Mouse (Mus musculus) forebrain, embryonic 11.5 days (tissue): ENCODE measurements around the gene Csnk1e. TPM values are rescaled to one million over a fixed set of nuclear protein-coding genes. Genes with fewer than 3 reads are reported as not detected.

Experiments
- ATAC-seq: fragments of 200-750 bp; cut with Nextera tagmentation; replicated peaks from 2 replicates; pipeline ENCODE4 v1.8.0; 2017; ENCODE audit warnings: moderate TSS enrichment; ENCODE audit not compliant: low FRiP score
- DNase-seq: peaks from one replicate; pipeline ENCODE4 v3.0.0-alpha.2; 2017; ENCODE audit warnings: low spot score
- H3K27ac ChIP-seq: fragments of 300-500 bp; sonication (generic); 2 replicates; pipeline ENCODE4 v1.5.1; 2014; ENCODE audit warnings: low read depth, low read length
- H3K27me3 ChIP-seq: fragments of 300-500 bp; sonication (generic); 2 replicates; pipeline ENCODE4 v1.6.1; 2014; ENCODE audit warnings: mild to moderate bottlenecking, low read length, mixed read lengths; ENCODE audit not compliant: control insufficient read depth, insufficient read depth
- H3K36me3 ChIP-seq: fragments of 300-500 bp; sonication (generic); 2 replicates; pipeline ENCODE4 v1.6.1; 2014; ENCODE audit warnings: mild to moderate bottlenecking, low read length, moderate library complexity, mixed read lengths; ENCODE audit not compliant: control insufficient read depth, insufficient read depth
- H3K4me1 ChIP-seq: fragments of 300-500 bp; sonication (generic); replicated peaks from 2 replicates; pipeline ENCODE4 v1.6.1; 2014; ENCODE audit warnings: low read length, mixed read lengths; ENCODE audit not compliant: control insufficient read depth, insufficient read depth
- H3K4me2 ChIP-seq: fragments of 300-500 bp; sonication (generic); 2 replicates; pipeline ENCODE4 v1.6.1; 2014; ENCODE audit warnings: low read depth, mild to moderate bottlenecking, low read length, moderate library complexity, mixed read lengths; ENCODE audit not compliant: severe bottlenecking
- H3K4me3 ChIP-seq: fragments of 300-500 bp; sonication (generic); 2 replicates; pipeline ENCODE4 v1.5.1; 2014; ENCODE audit warnings: low read depth, low read length
- H3K9ac ChIP-seq: fragments of 300-500 bp; sonication (generic); 2 replicates; pipeline ENCODE4 v1.6.1; 2014; ENCODE audit warnings: low read length
- H3K9me3 ChIP-seq: fragments of 300-500 bp; sonication (generic); 2 replicates; pipeline ENCODE4 v1.6.1; 2016; ENCODE audit warnings: low read length, mixed read lengths; ENCODE audit not compliant: control insufficient read depth
- WGBS: fragments of 180-500 bp; shearing (Covaris S2); extraction: QIAGEN DNeasy Blood & Tissue Kit; methylation state at CpG from one replicate; pipeline ENCODE4 v1.1.7; 2014; 5-methylcytosine and 5-hydroxymethylcytosine counted together
- polyA plus RNA-seq: library from polyadenylated mRNA; unstranded; fragments of >200 nt; fragmentation: Nextera tagmentation; extraction: Ambion mirVana; gene quantifications from 2 replicates; pipeline ENCODE4 v1.2.1, GENCODE M21; 2014

Gene Csnk1e
- polyA plus RNA-seq, 1 experiment from 2014 or later, result 209 TPM

DNA sequence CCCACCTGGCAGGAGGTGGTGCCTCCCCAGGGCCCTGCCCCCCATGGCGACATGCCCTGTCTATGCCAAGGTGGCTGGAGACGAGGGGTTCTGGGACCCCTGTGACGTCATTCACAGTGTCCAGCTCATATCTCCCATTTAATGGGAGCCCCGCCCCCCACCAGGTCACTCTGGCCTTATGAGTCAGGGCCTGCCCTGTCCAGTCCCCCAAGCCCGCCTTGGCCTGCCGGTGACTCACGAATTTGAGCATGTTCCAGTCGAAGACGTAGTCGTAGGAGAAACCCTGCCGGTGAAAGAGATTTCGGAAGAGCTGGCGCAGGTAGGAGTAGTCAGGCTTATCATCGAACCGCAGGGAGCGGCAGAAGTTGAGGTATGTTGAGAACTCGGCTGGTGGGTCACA, 30.8 kb downstream of the Csnk1e start:
- 92% methylated on average over 17 of the region's 17 CpGs for WGBS
- DNase-seq (no peak), ATAC-seq (no peak)
- Histone ChIP-seq H3K4me1 (no peaks in the 10 kb centered on the region), H3K4me3 (no peak overlapping the region), H3K36me3 (peaks cover 60% of the 10 kb centered on the region), H3K4me2 (no peak overlapping the region), H3K9me3 (no peaks in the 10 kb centered on the region), H3K27ac (no peak overlapping the region), H3K9ac (no peak overlapping the region), H3K27me3 (no peaks in the 10 kb centered on the region)

DNA sequence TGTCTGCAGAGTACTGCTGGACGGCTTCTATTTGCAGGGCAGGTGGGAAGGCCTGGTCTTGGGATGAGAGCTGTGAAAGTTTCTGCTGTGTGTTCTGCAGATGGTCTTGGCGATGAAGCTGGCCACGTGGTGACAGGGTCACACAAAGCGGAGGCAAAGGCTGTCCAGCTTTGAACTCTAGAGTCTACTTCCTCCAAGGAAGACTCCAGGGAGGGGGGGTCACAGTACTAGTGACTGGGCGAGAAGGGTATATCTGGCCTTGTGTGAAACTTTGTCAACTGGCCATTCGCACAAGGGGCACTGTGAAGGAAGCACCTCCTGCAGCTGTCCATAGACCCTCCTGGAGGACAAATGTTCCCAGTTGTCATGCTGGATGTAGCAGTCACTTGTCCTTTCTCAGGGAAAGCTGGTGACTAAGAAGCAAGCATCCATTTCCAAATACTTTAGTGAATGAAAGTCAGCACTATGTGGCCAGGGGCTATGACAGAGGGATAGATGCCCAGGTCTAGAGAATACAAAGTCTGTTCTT, 32.6 kb downstream of the Csnk1e start:
- no peak for DNase-seq

DNA sequence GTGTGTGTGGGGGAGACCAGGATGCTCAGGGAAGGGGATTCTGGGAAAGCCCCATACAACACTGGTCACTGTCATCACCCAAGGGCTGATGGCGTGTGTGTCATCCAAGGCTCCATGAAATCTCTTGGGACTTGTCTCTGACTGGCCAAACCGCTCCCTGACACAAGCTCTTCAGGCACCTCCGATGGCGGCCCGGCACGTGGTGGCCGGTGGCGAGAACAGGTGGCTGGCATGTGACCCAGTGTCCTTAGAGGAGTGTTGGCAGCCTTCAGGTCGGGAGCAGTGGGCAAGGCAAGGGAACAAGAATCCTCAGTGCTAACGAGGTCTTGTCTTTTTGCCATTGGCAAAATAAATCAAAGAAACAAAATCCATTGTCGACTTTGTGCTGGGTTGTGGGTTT, 36.7 kb downstream of the Csnk1e start:
- ATAC-seq (no peak), DNase-seq (no peak)
- Histone ChIP-seq H3K27ac (no peak overlapping the region), H3K9ac (no peak overlapping the region), H3K36me3 (peaks cover 35% of the 10 kb centered on the region), H3K4me2 (no peak overlapping the region), H3K4me3 (no peak overlapping the region), H3K27me3 (no peaks in the 10 kb centered on the region), H3K4me1 (no peaks in the 10 kb centered on the region), H3K9me3 (no peaks in the 10 kb centered on the region)
- 92% methylated on average over 11 of the region's 11 CpGs for WGBS

More for the DNA sequence above, 32.6 kb downstream of the Csnk1e start:
- Histone ChIP-seq H3K27ac (no peak overlapping the region), H3K4me3 (no peak overlapping the region), H3K36me3 (peaks cover 56% of the 10 kb centered on the region), H3K27me3 (no peaks in the 10 kb centered on the region), H3K9me3 (no peaks in the 10 kb centered on the region), H3K4me1 (no peaks in the 10 kb centered on the region), H3K4me2 (no peak overlapping the region), H3K9ac (no peak overlapping the region)
- no peak for ATAC-seq
- WGBS, result 93% methylated on average over 6 of the region's 6 CpGs

DNA sequence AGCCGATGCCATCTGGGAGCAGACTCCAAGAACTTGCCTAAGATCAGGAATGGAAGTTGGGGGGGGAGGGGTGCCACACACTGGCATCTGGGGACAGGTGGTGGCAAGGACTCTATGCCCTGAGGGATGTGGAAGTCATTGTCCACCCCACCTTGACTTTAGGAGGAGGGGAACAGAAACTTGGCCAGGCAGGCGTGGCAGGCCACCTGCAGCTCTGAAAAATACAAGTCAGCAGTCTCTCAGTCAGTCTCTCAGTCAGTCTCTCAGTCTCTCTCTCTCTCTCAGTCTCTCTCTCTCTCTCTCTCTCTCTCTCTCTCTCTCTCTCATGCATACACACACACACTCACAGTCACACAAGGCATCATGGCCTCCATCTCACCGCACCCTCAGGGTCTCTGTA, 37.1 kb downstream of the Csnk1e start:
- no peak overlapping the region for H3K9ac ChIP-seq
- H3K4me3 ChIP-seq, result no peak overlapping the region
- ATAC-seq, result no peak
- DNase-seq, result no peak
- H3K4me2 ChIP-seq, result no peak overlapping the region
- 92% methylated on average over 3 of the region's 3 CpGs for WGBS
- H3K4me1 ChIP-seq, result no peaks in the 10 kb centered on the region
- H3K36me3 ChIP-seq, result peaks cover 35% of the 10 kb centered on the region
- no peaks in the 10 kb centered on the region for H3K27me3 ChIP-seq
- H3K27ac ChIP-seq, result no peak overlapping the region
- no peaks in the 10 kb centered on the region for H3K9me3 ChIP-seq

DNA sequence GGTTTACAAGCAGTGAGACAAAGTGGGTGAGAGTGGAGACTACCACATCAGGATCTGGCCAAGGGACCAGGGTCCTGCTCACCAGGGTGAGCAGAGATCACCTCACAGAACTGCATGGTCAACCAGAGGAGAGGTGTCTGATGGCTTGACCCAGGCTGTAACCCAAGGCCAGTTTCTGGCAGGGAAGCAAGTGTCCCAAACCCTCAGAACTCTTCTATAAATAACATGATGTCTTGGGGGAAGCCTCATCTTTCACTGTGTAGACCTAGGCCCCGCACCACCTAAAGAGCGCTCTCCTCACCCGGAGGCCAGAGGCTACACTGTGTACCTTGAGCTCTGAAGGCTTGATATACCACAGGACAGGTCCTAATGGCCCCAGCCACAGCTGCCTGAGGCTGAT, 38.0 kb downstream of the Csnk1e start:
- Histone ChIP-seq H3K4me3 (no peak overlapping the region), H3K9me3 (no peaks in the 10 kb centered on the region), H3K36me3 (peaks cover 28% of the 10 kb centered on the region), H3K27ac (no peak overlapping the region), H3K4me2 (no peak overlapping the region), H3K4me1 (no peaks in the 10 kb centered on the region), H3K27me3 (no peaks in the 10 kb centered on the region), H3K9ac (no peak overlapping the region)
- no peak for DNase-seq
- WGBS, result 99% methylated on average over 3 of the region's 3 CpGs
- no peak for ATAC-seq

DNA sequence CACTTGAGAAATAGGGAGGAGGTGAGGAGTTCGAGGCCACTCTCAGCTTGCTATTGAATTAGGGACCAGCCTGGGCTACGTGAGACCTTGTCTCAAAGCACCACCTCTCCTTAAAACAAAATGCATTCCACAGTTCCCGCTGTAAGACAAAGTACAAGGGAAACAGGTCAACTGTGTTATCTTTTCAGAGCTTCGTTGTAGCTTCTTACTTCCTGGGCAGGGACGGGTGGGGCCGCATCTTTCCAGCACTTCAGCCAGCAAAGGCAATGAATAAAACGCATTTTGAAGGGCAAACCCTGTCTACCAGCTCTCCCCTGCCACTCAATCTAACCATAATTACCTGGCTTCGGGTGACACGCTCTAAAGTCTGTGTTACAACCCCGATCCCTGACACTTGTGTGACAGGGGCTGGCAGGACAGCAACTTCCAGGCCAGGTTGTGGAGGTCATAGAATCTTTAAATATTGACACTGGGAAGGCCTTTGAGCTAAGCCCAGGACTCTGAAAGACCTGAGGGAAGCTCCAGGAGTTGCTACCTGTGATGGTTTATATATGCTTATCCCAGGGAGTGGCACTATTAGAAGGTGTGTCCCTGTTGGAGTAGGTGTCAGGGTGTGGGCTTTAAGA, 38.8 kb downstream of the Csnk1e start:
- peaks cover 21% of the 10 kb centered on the region; the same call in 1 of the 2 replicates for H3K36me3 ChIP-seq
- no peak overlapping the region for H3K27ac ChIP-seq
- ATAC-seq (no peak), DNase-seq (no peak)
- no peak overlapping the region for H3K4me2 ChIP-seq
- no peaks in the 10 kb centered on the region for H3K27me3 ChIP-seq
- WGBS, result 92% methylated on average over 10 of the region's 10 CpGs
- no peaks in the 10 kb centered on the region for H3K4me1 ChIP-seq
- H3K9ac ChIP-seq, result no peak overlapping the region
- no peaks in the 10 kb centered on the region for H3K9me3 ChIP-seq
- no peak overlapping the region for H3K4me3 ChIP-seq

DNA sequence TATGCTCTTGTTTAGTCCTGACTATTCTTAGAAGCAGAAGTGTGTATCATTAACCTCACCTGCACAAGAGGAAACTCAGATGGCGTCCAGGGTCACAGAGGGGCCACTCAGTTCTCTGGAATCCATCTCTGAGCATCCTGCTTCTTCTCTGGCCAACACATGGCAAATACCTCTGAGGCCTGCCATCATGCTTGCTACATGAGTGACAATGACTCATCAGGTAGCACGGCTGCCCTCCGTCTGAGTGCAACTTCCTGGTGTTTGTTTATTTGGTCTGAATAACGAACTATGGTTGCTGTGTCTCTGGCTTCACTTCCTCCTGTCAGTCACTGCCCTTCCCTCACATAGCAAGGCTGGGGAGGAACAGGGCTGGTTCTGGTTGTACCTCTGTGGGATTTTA, 40.9 kb downstream of the Csnk1e start:
- no peak for ATAC-seq
- DNase-seq, result no peak
- Histone ChIP-seq H3K4me1 (no peaks in the 10 kb centered on the region), H3K27me3 (no peaks in the 10 kb centered on the region), H3K4me2 (no peak overlapping the region), H3K9ac (no peak overlapping the region), H3K27ac (no peak overlapping the region), H3K4me3 (no peak overlapping the region), H3K36me3 (peaks cover 11% of the 10 kb centered on the region; the same call in 1 of the 2 replicates), H3K9me3 (no peaks in the 10 kb centered on the region)
- 84% methylated on average over 4 of the region's 4 CpGs for WGBS

DNA sequence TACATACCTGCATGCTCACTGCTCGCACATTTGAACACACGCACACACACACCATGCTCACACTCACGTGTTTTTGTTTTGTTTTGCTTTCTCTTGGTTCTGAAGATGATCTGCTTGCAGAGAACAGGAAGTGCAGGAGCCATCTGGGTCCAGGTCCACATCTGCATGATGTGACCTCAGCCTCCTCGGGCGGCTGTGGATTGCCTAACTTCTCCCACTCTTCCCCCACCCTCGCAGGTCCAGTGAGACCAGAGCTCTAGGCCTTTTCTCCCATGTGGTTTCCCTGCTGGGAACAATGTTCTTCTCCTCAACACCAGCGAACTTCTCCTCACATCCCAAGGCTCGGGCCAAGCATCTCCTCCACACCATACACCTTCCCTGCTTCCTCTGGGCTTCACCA, 41.6 kb downstream of the Csnk1e start:
- H3K9me3 ChIP-seq, result no peaks in the 10 kb centered on the region
- no peak overlapping the region for H3K4me3 ChIP-seq
- 84% methylated on average over 8 of the region's 8 CpGs for WGBS
- H3K4me1 ChIP-seq, result no peaks in the 10 kb centered on the region
- no peak overlapping the region for H3K4me2 ChIP-seq
- ATAC-seq (no peak), DNase-seq (no peak)
- no peak overlapping the region for H3K27ac ChIP-seq
- peaks cover 11% of the 10 kb centered on the region; the same call in 1 of the 2 replicates for H3K36me3 ChIP-seq
- no peaks in the 10 kb centered on the region for H3K27me3 ChIP-seq
- no peak overlapping the region for H3K9ac ChIP-seq

DNA sequence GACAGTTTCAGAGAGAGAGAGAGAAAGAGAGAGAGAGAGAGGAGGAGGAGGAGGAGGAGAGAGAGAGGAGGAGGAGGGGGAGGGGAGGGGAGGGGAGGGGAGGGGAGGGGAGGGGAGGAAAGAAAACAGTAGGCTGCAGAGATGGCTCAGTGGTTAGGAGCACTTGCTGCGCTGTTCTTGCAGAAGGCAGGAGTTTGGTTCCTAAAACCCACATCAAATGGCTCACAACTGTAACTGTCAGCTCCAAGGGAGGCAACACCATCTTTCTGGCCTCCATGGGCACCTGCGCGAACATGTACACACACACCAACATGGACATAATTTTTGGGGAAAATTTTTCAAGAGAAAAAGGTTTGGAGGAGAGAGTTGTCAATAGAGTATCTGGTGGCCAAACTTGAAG, 42.2 kb downstream of the Csnk1e start:
- no peak for ATAC-seq
- peaks cover 7% of the 10 kb centered on the region; the same call in 1 of the 2 replicates for H3K36me3 ChIP-seq

More for the DNA sequence above, 42.2 kb downstream of the Csnk1e start:
- Histone ChIP-seq H3K4me1 (no peaks in the 10 kb centered on the region), H3K4me2 (no peak overlapping the region), H3K9me3 (no peaks in the 10 kb centered on the region), H3K27ac (no peak overlapping the region), H3K9ac (no peak overlapping the region), H3K4me3 (no peak overlapping the region), H3K27me3 (no peaks in the 10 kb centered on the region)
- 95% methylated on average over 3 of the region's 3 CpGs for WGBS
- DNase-seq, result no peak
